Mouse (Mus musculus): ENCODE results near the gene Esrrg. TPM values are rescaled to one million over a fixed set of nuclear protein-coding genes. Genes with fewer than 3 reads are reported as not detected.

The Esrrg gene
- total and polyA plus RNA-seq, 3 experiments, result not detected

- DNase-seq (ENCODE audit: extremely low read depth), result no peak
- H3K9me3 ChIP-seq (replicated peaks; ENCODE audit: low read length), result peaks cover 59% of the 10 kb centered on the region
- no peak overlapping the region for H3K27ac ChIP-seq (ENCODE audit: insufficient read depth, low read depth)
- no peaks in the 10 kb centered on the region for H3K79me2 ChIP-seq (replicated peaks; ENCODE audit: control insufficient read depth, extremely low read depth, insufficient read depth, poor library complexity, severe bottlenecking)
- H3K4me2 ChIP-seq (ENCODE audit: insufficient read depth, low read depth, poor library complexity, severe bottlenecking), result no peak overlapping the region
- no peaks in the 10 kb centered on the region for H3K27me3 ChIP-seq (replicated peaks)
- H3K36me3 ChIP-seq (replicated peaks in 1 of 2; ENCODE audit: control insufficient read depth in 1 of 2, insufficient read depth in 1 of 2, low read length in 1 of 2), result no peaks in the 10 kb centered on the region
- TF ChIP-seq ZC3H11A (IDR thresholded peaks at IDR 0.05; ENCODE audit: low read depth, low read length), result no peak
- no peak for TF ChIP-seq CTCF (conservative IDR thresholded peaks at IDR 0.05 in 1 of 2, IDR thresholded peaks at IDR 0.05 in 1 of 2; ENCODE audit: low read depth in 2 of 2, low read length in 2 of 2)
- in situ Hi-C loops (cut with MboI; ENCODE audit: low pct_ligation_motif_present, low pct_unique_long_range_greater_than_20kb, low sequenced_read_pairs), result no loop called here
- H3K4me3 ChIP-seq (replicated peaks in 1 of 3; ENCODE audit: low read depth in 2 of 3, low read length in 2 of 3, poor library complexity in 1 of 3), result no peak overlapping the region
- dilution Hi-C loops (cut with MboI; ENCODE audit: extremely low pct_ligation_motif_present, extremely low pct_unique_long_range_greater_than_20kb, low sequenced_read_pairs), result no loop called here
- H3K4me1 ChIP-seq (ENCODE audit: control insufficient read depth in 1 of 2, insufficient read depth in 2 of 2), result no peaks in the 10 kb centered on the region
- H3K9ac ChIP-seq (ENCODE audit: insufficient read depth, low read depth), result no peak overlapping the region
Observed at GRCm38 (mm10) chr1:187907407-187907806, 298.8 kb downstream of the Esrrg start.

GRCm38 (mm10) chr1:187907871-187908270 is 299.3 kb downstream of the Esrrg start:
- no peak overlapping the region for H3K9ac ChIP-seq (ENCODE audit: insufficient read depth, low read depth)
- no peaks in the 10 kb centered on the region for H3K36me3 ChIP-seq (replicated peaks in 1 of 2; ENCODE audit: control insufficient read depth in 1 of 2, insufficient read depth in 1 of 2, low read length in 1 of 2)
- H3K4me3 ChIP-seq (replicated peaks in 1 of 3; ENCODE audit: low read depth in 2 of 3, low read length in 2 of 3, poor library complexity in 1 of 3), result no peak overlapping the region
- no peak overlapping the region for H3K4me2 ChIP-seq (ENCODE audit: insufficient read depth, low read depth, poor library complexity, severe bottlenecking)
- dilution Hi-C loops (cut with MboI; ENCODE audit: extremely low pct_ligation_motif_present, extremely low pct_unique_long_range_greater_than_20kb, low sequenced_read_pairs), result no loop called here
- in situ Hi-C loops (cut with MboI; ENCODE audit: low pct_ligation_motif_present, low pct_unique_long_range_greater_than_20kb, low sequenced_read_pairs), result no loop called here
- no peaks in the 10 kb centered on the region for H3K27me3 ChIP-seq (replicated peaks)
- no peak for DNase-seq (ENCODE audit: extremely low read depth)
- peaks cover 61% of the 10 kb centered on the region for H3K9me3 ChIP-seq (replicated peaks; ENCODE audit: low read length)
- H3K4me1 ChIP-seq (ENCODE audit: control insufficient read depth in 1 of 2, insufficient read depth in 2 of 2), result no peaks in the 10 kb centered on the region
- H3K79me2 ChIP-seq (replicated peaks; ENCODE audit: control insufficient read depth, extremely low read depth, insufficient read depth, poor library complexity, severe bottlenecking), result no peaks in the 10 kb centered on the region
- H3K27ac ChIP-seq (ENCODE audit: insufficient read depth, low read depth), result no peak overlapping the region
- TF ChIP-seq CHD1 (IDR thresholded peaks at IDR 0.05; ENCODE audit: low read depth, low read length) (no peak), NELFE (IDR thresholded peaks at IDR 0.05; ENCODE audit: low read depth, low read length) (no peak), HCFC1 (IDR thresholded peaks at IDR 0.05; ENCODE audit: low read depth, low read length) (no peak), E2F4 (IDR thresholded peaks at IDR 0.05; ENCODE audit: insufficient replicate concordance, low read depth, low read length) (no peak), ZNF384 (IDR thresholded peaks at IDR 0.05; ENCODE audit: low read depth, low read length) (no peak), USF2 (conservative IDR thresholded peaks at IDR 0.05; ENCODE audit: low read depth, low read length) (no peak), MAFK (IDR thresholded peaks at IDR 0.05; ENCODE audit: insufficient replicate concordance, low read length) (no peak), ZMIZ1 (IDR thresholded peaks at IDR 0.05; ENCODE audit: low read depth, low read length) (no peak), POLR2AphosphoS2 (IDR thresholded peaks at IDR 0.05; ENCODE audit: low read depth, low read length) (no peak), ZC3H11A (IDR thresholded peaks at IDR 0.05; ENCODE audit: low read depth, low read length) (no peak), TCF12 (IDR thresholded peaks at IDR 0.05; ENCODE audit: low read depth, low read length) (no peak), NRF1 (IDR thresholded peaks at IDR 0.05; ENCODE audit: low read depth, low read length) (no peak), MXI1 (IDR thresholded peaks at IDR 0.05; ENCODE audit: low read depth, low read length) (no peak), UBTF (IDR thresholded peaks at IDR 0.05; ENCODE audit: low read depth, low read length) (no peak), MEF2A (IDR thresholded peaks at IDR 0.05; ENCODE audit: borderline replicate concordance, low read depth, low read length) (no peak), ELF1 (IDR thresholded peaks at IDR 0.05; ENCODE audit: low read depth, low read length) (no peak), BHLHE40 (IDR thresholded peaks at IDR 0.05; ENCODE audit: low read depth, low read length) (no peak), MAZ (IDR thresholded peaks at IDR 0.05; ENCODE audit: low read depth, low read length) (no peak), TBP (conservative IDR thresholded peaks at IDR 0.05; ENCODE audit: low read depth, low read length) (no peak)
